Mouse (Mus musculus) liver, adult 2 months (tissue): ENCODE measurements around the gene Raf1. TPM values are rescaled to one million over a fixed set of nuclear protein-coding genes. Genes with fewer than 3 reads are reported as not detected.

ENCODE experiments used
- DNase-seq: peaks from one replicate; pipeline ENCODE4 v3.0.0-alpha.2; 2011; ENCODE audit warnings: low read depth, low spot score; ENCODE audit errors: extremely low read depth
- H3K27ac ChIP-seq: fragments of 200-500 bp; replicated peaks from 2 replicates; pipeline ENCODE4 v1.5.1; 2012; ENCODE audit warnings: low read depth, mild to moderate bottlenecking, control low read depth, inconsistent platforms, low read length; ENCODE audit not compliant: insufficient read depth
- H3K27me3 ChIP-seq: fragments of 200-500 bp; 2 replicates; pipeline ENCODE4 v1.6.1; 2012; ENCODE audit warnings: mild to moderate bottlenecking, moderate library complexity, low read length, inconsistent platforms; ENCODE audit not compliant: control insufficient read depth, insufficient read depth
- H3K36me3 ChIP-seq: fragments of 200-500 bp; 2 replicates; pipeline ENCODE4 v1.6.1; 2012; ENCODE audit warnings: low read length, inconsistent platforms; ENCODE audit not compliant: control insufficient read depth, insufficient read depth
- H3K4me1 ChIP-seq: fragments of 200-500 bp; 2 replicates; pipeline ENCODE4 v1.6.1; 2011; ENCODE audit warnings: low read length; ENCODE audit not compliant: control insufficient read depth, insufficient read depth
- H3K4me3 ChIP-seq: fragments of 200-500 bp; 2 replicates; pipeline ENCODE4 v1.5.1; 2011; ENCODE audit warnings: low read depth, mild to moderate bottlenecking, control low read depth, low read length, moderate library complexity; ENCODE audit not compliant: insufficient read depth
- H3K79me2 ChIP-seq: fragments of 200-500 bp; 2 replicates; pipeline ENCODE4 v1.6.1; 2012; ENCODE audit warnings: inconsistent platforms, mild to moderate bottlenecking, low read length, moderate library complexity; ENCODE audit not compliant: control insufficient read depth, insufficient read depth
- H3K9ac ChIP-seq: fragments of 200-500 bp; 2 replicates; pipeline ENCODE4 v1.6.1; 2012; ENCODE audit warnings: low read depth, mild to moderate bottlenecking, control low read depth, inconsistent platforms, low read length
- CTCF ChIP-seq: fragments of 200-500 bp; IDR thresholded peaks from 2 replicates; pipeline ENCODE4 v1.5.1; 2011; ENCODE audit warnings: low read depth, low read length, control low read depth
- POLR2A ChIP-seq: fragments of 200-500 bp; IDR thresholded peaks from 2 replicates; pipeline ENCODE4 v1.6.1; 2011; ENCODE audit warnings: low read length, control low read depth; ENCODE audit not compliant: insufficient read depth; ENCODE audit errors: extremely low read depth
- WGBS: fragments of 180-500 bp; shearing (Covaris S2); methylation state at CpG from one replicate; pipeline ENCODE4 v1.1.7; 2018; 5-methylcytosine and 5-hydroxymethylcytosine counted together
- polyA plus RNA-seq: library from polyadenylated mRNA; depleted of rRNA; stranded (reverse); fragments of >200 nt; gene quantifications from 2 replicates; pipeline ENCODE4 v1.2.3, GENCODE M21; 2012
- total RNA-seq: library from RNA; depleted of rRNA; stranded (reverse); fragments of >200 nt; gene quantifications from 2 replicates; pipeline ENCODE4 v1.2.3, GENCODE M21; 2014

The Raf1 gene
- total and polyA plus RNA-seq, 2 experiments: 71.0 to 129 TPM

DNA sequence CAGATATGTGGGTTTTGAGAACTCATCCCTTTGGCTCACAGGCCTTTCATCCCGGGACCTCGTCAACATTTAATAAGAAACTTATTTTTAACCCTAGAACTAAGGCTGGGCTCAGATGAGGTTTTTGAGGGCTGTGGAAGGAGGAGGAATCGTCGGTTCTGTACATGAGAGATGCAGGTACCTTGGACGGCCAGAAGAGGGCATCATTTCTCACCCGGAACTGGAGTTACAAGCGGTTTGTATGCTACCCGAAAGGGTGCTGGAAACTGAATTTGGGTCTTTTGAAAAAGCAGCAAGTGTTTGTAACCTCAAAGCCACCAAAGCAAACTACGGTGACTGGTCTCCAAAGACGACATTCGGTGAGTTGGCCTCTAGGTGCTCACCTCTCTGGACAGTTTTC lies 24.9 kb upstream of the Raf1 start:
- no peak for DNase-seq
- H3K36me3 ChIP-seq: no peaks in the 10 kb centered on the region
- H3K79me2 ChIP-seq: no peaks in the 10 kb centered on the region
- H3K9ac ChIP-seq: no peak overlapping the region
- 68% methylated on average over 11 of the region's 11 CpGs for WGBS
- no peak overlapping the region for H3K4me3 ChIP-seq
- H3K27me3 ChIP-seq: no peaks in the 10 kb centered on the region
- no peak for TF ChIP-seq POLR2A
- peak; percentile 32; the same call in 1 of the 2 replicates for TF ChIP-seq CTCF
- H3K4me1 ChIP-seq: no peaks in the 10 kb centered on the region
- H3K27ac ChIP-seq: no peak overlapping the region

DNA sequence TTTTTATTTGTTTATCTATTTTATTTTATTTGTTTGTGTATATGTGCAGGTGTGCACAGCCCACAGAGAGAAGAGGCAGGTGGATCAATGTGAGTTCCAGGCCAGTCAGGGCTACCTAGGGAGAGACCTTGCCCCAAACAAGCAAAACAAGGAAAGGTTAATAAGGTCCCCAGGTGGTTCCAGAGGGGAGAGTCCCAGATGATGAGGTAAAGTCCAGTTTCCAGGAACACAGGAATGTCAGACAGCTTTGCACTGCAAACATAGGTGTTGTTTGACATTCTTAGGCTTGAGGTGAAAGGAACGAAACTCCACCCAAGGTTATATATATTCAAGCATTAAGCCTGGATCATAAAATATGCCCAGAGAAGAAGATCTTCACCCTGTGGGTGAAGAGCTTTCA lies 24.3 kb upstream of the Raf1 start:
- TF ChIP-seq POLR2A: no peak
- TF ChIP-seq CTCF: no peak
- no peaks in the 10 kb centered on the region for H3K36me3 ChIP-seq

DNA sequence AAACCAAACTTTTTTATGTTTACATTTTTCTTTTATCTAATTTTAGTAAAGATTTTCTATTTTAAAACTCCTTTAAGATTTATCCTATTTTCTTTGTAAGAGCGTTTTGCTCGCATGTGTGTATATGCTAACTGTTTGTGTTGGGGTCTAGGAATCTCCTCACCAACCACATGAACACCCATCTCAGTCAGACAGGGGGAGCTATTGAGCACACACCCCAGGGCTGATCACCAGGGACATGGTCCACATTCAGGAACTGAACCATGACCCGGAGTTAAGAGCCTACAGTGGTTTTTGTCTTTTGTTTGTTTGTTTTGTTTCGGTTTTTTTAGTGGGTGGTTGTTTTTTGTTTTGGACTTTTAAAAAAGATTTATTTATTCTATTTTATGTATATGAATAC lies 22.3 kb upstream of the Raf1 start:
- Histone ChIP-seq H3K4me1 (no peaks in the 10 kb centered on the region), H3K36me3 (no peaks in the 10 kb centered on the region), H3K27ac (no peak overlapping the region), H3K4me3 (no peak overlapping the region), H3K79me2 (no peaks in the 10 kb centered on the region), H3K27me3 (no peaks in the 10 kb centered on the region), H3K9ac (no peak overlapping the region)
- peak; percentile 58 for DNase-seq
- WGBS: 56% methylated on average over 4 of the region's 4 CpGs
- TF ChIP-seq POLR2A: no peak
- peak; percentile 59; the same call in 1 of the 2 replicates for TF ChIP-seq CTCF

More for the DNA sequence above, 24.3 kb upstream of the Raf1 start:
- DNase-seq: no peak
- H3K27me3 ChIP-seq: no peaks in the 10 kb centered on the region
- H3K4me3 ChIP-seq: no peak overlapping the region
- no peak overlapping the region for H3K9ac ChIP-seq
- H3K79me2 ChIP-seq: no peaks in the 10 kb centered on the region
- no peaks in the 10 kb centered on the region for H3K4me1 ChIP-seq
- no peak overlapping the region for H3K27ac ChIP-seq
- WGBS: 51% methylated on average over 1 of the region's 1 CpGs

DNA sequence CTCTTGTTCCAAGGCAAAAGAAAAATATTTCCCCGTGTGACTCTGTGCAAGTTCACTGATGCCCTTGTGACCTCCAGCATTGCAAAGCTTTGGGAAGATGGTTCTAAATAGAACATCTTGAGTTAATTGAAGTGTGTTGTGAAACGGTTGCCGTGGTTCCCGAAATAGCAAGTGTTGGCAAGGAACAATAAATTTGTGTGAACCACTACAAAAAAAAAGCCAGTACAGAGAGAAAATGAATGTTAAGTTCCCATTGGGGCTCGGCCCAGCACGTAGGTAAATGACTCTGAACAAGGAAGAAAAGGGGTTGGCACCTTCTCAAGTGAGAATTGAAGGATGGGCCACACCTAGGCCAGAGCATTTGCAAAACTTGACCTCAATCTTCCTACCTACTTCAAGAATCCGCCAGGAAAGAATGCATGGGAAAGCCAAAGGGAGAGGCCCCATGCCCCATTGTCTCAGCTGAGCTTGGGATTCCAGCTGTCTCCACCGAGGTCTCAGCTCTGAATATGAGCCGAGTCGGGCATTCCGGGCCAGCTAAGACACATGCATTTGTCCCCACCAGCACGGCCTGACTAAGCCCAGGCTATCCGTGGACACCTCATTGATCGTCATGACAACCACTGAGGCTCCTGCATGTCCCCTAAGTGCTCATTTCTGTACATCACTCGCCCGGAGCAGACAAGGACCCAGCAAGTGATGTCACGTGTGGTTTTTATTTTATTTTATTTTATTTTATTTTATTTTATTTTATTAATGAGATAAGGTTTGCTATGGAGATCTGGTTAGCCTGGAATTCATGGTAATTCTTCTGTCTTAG lies 21.5 kb upstream of the Raf1 start:
- Histone ChIP-seq H3K36me3 (no peaks in the 10 kb centered on the region), H3K9ac (no peak overlapping the region), H3K27ac (no peak overlapping the region), H3K27me3 (no peaks in the 10 kb centered on the region), H3K4me3 (no peak overlapping the region), H3K4me1 (no peaks in the 10 kb centered on the region), H3K79me2 (no peaks in the 10 kb centered on the region)
- DNase-seq: peak; percentile 7
- 79% methylated on average over 17 of the region's 17 CpGs for WGBS
- TF ChIP-seq CTCF: no peak
- no peak for TF ChIP-seq POLR2A

DNA sequence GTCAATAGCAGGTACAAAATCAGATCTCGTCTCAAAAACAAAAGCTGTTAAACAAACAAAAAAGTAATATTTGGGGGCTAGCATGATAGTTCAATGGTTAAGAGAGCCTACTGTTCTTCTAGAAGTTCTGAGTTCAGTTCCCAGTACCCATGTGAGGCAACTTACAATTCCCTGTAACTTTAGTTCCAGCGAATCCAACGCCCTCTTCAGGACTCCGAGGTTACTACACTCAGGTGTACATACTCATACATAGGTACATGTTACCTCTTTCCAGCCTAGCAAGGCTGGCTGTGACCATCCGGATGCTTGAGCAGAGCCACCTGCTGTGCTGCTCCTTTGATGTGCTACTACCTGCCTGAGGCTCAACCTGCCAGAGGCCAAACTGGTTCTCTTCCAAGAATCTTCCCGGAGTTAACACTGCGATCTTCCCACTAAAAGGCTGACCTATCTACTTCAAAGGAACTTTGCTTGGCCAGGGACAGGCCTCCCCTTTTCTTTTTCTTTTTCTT lies 20.3 kb upstream of the Raf1 start:
- no peak for DNase-seq
- Histone ChIP-seq H3K9ac (no peak overlapping the region), H3K27me3 (no peaks in the 10 kb centered on the region), H3K27ac (no peak overlapping the region), H3K36me3 (no peaks in the 10 kb centered on the region), H3K79me2 (no peaks in the 10 kb centered on the region), H3K4me1 (no peaks in the 10 kb centered on the region), H3K4me3 (no peak overlapping the region)
- TF ChIP-seq CTCF (no peak), POLR2A (no peak)
- WGBS: 97% methylated on average over 7 of the region's 7 CpGs

DNA sequence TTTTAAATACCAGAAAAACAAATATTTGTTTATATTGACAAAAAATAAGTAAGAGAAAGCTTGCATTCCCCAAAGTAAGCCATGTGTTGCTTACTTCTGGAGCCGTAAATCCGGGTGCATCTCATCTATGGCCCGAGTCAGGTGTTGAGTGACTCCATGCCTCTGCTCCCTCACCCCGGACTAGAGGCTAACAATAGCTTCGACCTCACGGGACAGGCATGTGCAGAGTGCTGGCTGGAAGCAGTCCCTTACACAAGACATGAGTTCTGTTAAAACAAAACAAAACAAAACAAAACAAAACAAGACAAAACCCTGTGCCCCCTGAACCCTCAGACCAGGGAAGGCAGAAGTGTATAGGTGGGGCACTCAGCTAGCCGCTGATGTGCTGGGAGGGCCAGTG lies 18.7 kb upstream of the Raf1 start:
- Histone ChIP-seq H3K27ac (no peak overlapping the region), H3K79me2 (no peaks in the 10 kb centered on the region), H3K4me3 (no peak overlapping the region), H3K27me3 (no peaks in the 10 kb centered on the region), H3K4me1 (no peaks in the 10 kb centered on the region), H3K36me3 (no peaks in the 10 kb centered on the region), H3K9ac (no peak overlapping the region)
- TF ChIP-seq POLR2A (no peak), CTCF (no peak)
- WGBS: 68% methylated on average over 7 of the region's 7 CpGs
- no peak for DNase-seq
